Mouse (Mus musculus): ENCODE measurements at regions not wholly inside any gene's neighbourhood (a gene's known extent, or its start where the extent isn't known, plus 50 kb on each side); places are given as distances from the start of the nearest gene placed in this dataset.

DNA sequence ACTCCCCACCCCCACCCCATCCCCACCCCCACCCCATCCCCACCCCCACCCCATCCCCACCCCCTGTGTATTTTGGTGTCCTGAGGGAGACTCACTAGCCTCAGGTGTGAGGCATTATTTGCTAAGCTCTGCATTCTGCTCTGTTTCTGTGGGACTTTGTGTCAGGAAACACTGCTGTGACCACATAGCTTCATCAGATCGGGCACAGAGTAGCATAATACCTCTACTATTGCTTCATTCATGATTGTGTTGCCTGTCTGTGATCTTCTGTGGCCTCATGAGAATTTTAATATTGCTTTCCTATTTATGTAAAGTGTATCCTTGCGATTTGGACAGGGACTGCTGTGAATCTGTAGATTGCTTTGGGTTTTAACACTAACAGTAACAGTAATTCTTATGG lies 56.6 kb upstream of the Ednrb start:
- in situ Hi-C loops (cut with MboI; ENCODE audit: low pct_unique_long_range_greater_than_20kb in 1 of 2, low sequenced_read_pairs in 2 of 2, unreplicated experiment in 1 of 2) = no loop called here

DNA sequence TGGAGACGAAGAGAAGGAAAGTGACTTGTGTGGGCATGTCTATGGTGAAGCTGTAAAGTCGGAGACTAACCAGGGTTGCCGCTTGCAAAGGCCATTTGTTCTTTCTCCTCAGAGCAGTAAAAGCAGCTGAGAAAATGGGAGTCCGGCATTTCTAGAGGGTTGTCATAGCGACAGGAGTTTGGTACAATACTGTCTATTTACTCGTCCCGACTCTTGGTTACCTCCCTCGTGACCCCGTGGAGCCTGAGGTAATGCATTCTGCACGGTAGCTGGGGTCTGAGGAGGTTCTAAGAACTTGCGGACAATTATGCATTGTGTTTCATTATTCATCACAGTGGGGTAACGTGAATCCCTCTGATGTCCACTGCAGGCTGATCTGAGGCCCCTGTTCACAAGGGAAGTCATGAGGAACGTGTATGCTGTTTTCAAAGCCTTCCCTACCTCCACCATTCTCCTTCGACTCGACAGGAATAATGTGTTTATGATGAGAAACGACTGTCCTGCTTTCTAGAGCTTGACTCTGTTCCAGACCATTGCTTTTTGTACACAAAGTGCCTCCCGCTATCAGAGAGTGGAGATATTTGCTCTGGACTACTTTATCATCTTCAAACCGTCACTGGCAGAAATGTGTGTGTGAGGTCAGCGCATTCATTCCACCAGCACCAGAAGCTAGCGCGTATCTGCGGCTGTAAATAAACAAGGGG lies 55.1 kb upstream of the Ednrb start:
- in situ Hi-C loops (cut with MboI; ENCODE audit: low pct_unique_long_range_greater_than_20kb in 1 of 2, low sequenced_read_pairs in 2 of 2, unreplicated experiment in 1 of 2) = no loop called here

DNA sequence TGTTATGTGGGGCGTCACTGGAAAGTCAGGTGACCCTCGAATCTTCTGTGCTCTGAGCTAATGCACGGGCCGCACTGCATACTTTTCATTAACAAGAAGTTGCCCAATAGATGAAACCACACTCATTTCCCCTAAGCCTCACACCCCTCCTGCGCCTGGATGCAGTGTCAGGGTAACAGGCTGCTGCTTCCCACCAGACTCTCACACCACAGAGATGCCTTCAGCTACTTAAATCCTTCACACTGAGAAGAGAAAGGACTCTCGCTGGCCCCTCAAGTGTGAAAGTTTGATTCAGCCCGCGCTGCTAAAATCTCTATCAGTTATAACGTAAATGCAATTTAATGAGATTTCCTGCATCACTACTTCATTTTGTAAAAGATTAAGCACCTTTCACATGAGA lies 54.5 kb upstream of the Ednrb start:
- in situ Hi-C loops (cut with MboI; ENCODE audit: low pct_unique_long_range_greater_than_20kb in 1 of 2, low sequenced_read_pairs in 2 of 2, unreplicated experiment in 1 of 2) = no loop called here

DNA sequence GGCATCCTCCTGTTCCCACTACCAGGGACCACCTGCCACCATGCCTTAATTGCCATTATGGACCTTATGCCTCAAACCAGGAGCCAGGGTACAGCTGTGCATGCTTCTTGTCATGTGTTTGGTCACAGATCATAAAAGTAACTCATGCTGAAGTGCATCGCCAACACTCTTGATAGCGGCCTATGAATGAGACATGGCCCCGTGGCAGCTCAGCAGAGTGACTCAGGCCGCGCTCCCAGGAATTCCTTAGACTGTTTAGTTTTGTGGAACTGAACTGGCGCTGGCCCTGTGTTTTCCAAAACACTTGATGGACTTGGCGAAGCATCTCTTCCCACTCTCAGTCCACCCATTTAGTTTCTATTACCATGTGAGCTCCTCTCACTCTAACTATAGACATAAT lies 51.1 kb upstream of the Ednrb start:
- in situ Hi-C loops (cut with MboI; ENCODE audit: low pct_unique_long_range_greater_than_20kb in 1 of 2, low sequenced_read_pairs in 2 of 2, unreplicated experiment in 1 of 2) = no loop called here
